Mouse (Mus musculus): ENCODE measurements around the gene Rpl5.

Rpl5 gene

DNA sequence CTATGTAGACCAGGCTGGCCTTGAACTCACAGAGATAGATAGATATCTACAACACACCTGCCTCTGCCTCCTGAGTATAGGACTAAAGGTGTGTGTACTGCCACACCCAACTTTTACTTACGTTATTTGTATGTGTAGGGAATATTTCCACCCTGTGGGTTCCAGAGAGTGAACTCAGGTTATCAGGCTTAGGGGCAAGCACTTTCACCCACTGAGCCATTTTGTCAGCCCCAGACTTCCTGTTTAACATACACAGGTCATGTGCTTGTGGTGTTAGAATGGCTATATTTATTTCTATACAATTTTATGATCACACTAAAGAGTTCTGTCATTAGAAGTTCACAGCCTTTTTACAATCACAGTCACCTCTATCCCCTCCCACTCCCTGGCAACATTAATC lies 42.6 kb downstream of the Rpl5 start:
- DNase-seq (ENCODE audit: low spot score in 2 of 2) = no peak

DNA sequence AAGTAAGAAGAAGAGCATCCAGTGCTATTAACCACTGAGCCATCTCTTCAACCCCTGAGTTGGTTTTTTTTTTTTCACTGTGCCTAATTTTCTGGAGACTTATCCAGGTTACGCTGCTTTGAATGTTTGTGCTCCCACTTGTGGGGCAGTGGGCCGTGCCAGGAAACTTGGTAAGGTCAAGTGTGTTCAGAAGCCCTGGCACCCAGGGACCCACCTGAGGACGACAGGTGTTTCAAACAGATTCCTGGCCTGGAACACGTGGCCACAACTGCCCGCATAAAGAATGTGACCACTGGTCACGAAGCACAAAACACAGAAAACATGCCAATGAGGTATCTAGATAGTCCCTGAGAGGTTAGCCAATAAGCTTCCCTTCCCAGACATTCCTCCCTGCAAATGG lies 43.2 kb downstream of the Rpl5 start:
- no peak for DNase-seq (ENCODE audit: low spot score in 2 of 2)

DNA sequence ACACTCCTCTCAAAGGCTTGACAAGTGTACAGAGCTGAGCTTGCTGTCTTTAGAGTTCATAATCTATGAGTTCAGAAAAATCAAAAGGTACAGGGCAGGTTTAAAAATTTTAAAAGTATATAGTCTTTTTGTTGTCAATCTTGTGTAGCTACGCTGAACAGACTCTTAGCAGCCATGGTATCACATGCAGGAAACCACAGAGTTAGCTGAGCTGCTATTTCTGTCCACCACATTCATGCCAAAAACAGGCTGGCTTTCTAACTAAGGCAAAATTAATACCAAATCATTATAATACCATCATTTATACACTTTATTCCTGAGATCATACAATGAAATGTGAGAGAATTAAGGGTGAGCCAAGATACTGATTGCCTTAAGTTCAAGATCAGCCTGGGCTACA lies 46.2 kb downstream of the Rpl5 start:
- DNase-seq (ENCODE audit: low spot score in 2 of 2) = no peak

DNA sequence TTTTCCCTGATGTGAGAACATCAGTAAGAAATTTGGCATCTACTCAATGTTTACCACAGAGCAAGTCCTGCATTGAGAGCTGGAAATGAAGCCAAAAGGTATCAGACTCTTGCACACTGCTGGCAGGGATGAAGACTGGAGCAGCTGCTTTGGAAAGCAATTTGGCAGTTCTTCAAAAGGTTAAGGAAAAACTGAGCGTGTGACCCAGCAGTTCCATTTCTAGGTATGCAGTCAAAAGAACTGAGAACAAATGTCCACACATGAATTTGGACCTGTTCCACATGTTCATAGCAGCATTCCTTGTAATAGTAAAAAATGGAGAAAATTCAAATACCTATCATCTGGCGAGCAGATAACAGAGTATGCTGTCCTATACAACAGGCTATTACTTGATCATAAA lies 47.2 kb downstream of the Rpl5 start:
- DNase-seq (ENCODE audit: low spot score in 2 of 2) = no peak

DNA sequence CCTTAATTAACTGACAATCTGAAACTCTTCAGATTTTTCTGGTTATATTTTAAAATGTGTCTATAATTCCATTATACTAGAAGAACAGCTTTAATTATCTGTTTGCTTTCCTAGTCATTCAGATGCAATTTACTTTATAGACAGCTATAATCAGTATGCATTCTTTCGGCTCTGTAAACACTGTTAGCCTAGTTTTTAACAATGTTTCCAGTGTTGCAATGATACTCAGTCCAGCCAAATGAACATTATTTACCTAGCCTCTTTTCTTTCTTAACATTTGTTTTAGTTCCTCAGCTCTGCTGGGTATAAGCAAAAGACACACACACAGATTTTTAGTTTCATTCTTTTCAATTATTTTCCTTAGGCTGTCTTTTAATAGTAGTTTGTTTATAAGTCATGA lies 48.6 kb downstream of the Rpl5 start:
- no peak for DNase-seq (ENCODE audit: low spot score in 2 of 2)

DNA sequence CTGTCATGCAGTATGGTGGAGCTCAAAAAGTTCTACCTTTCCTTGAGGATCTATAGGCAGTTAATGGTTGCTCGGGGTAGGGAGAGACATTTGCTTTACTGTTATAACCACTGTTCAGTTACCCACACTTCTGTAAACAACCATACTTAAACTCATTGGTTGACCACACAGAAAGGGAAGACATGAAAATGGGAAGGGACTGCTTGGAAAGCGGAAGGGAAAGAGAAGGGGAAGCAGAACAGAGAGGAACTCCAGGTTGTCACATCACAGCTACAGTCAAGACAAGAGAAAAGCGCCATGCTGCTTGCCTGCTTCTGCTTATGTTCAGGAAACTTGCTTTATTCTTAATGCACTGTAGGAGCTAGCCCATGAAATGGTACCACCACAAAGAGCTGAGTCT lies 49.3 kb downstream of the Rpl5 start:
- DNase-seq (ENCODE audit: low spot score in 2 of 2) = no peak

- no peak for DNase-seq (ENCODE audit: low spot score in 2 of 2)
These were observed 50.3 kb downstream of the Rpl5 start for GRCm38 (mm10) chr5:107950643-107951042.
